Mouse (Mus musculus) MEL (cell line): ENCODE results near the gene Perp. TPM values are rescaled to one million over a fixed set of nuclear protein-coding genes. Genes with fewer than 3 reads are reported as not detected.

ENCODE experiments used
- DNase-seq: peaks from one replicate; pipeline ENCODE4 v3.0.0; 2011; ENCODE audit warnings: low read depth, low spot score
- H3K27ac ChIP-seq: 2 replicates; pipeline ENCODE4 v1.5.1; 2012; ENCODE audit warnings: low read depth, mild to moderate bottlenecking, control low read depth, low read length, moderate library complexity; ENCODE audit not compliant: control insufficient read depth
- H3K27me3 ChIP-seq, 2 experiments: fragments of 150-350 bp in 1 of 2; sonication (generic) in 1 of 2; 2 replicates each; pipeline ENCODE4 v1.6.1; 2012; ENCODE audit warnings: low read length in 2 of 2, mild to moderate bottlenecking in 2 of 2, improper control_type of control experiment in 1 of 2, moderate library complexity in 1 of 2; ENCODE audit not compliant: insufficient read depth in 2 of 2, control insufficient read depth in 1 of 2
- H3K36me3 ChIP-seq, 2 experiments: 2 replicates each; pipeline ENCODE4 v1.6.1; 2012 to 2014; ENCODE audit warnings: low read length in 2 of 2, improper control_type of control experiment in 1 of 2, inconsistent platforms in 1 of 2, mild to moderate bottlenecking in 1 of 2; ENCODE audit not compliant: insufficient read depth in 2 of 2, control insufficient read depth in 1 of 2
- H3K4me1 ChIP-seq, 2 experiments: fragments of 150-350 bp in 1 of 2; sonication (generic) in 1 of 2; 2 replicates each; pipeline ENCODE4 v1.6.1; 2012; ENCODE audit warnings: low read length in 2 of 2, improper control_type of control experiment in 1 of 2, mild to moderate bottlenecking in 1 of 2; ENCODE audit not compliant: insufficient read depth in 2 of 2, control insufficient read depth in 1 of 2
- H3K4me3 ChIP-seq, 2 experiments: fragments of 150-350 bp in 1 of 2; sonication (generic) in 1 of 2; 2 replicates each; pipeline ENCODE4 v1.5.1; 2012; ENCODE audit warnings: low read depth in 2 of 2, low read length in 2 of 2, mild to moderate bottlenecking in 2 of 2, moderate library complexity in 2 of 2, control low read depth in 1 of 2, improper control_type of control experiment in 1 of 2; ENCODE audit not compliant: control insufficient read depth in 1 of 2, insufficient read depth in 1 of 2
- H3K79me2 ChIP-seq: 2 replicates; pipeline ENCODE4 v1.6.1; 2012; ENCODE audit warnings: mild to moderate bottlenecking, low read length, moderate library complexity; ENCODE audit not compliant: control insufficient read depth, poor library complexity, insufficient read depth
- H3K9ac ChIP-seq: 2 replicates; pipeline ENCODE4 v1.6.1; 2012; ENCODE audit warnings: low read depth, mild to moderate bottlenecking, control low read depth, low read length, moderate library complexity; ENCODE audit not compliant: control insufficient read depth, poor library complexity, severe bottlenecking
- H3K9me3 ChIP-seq: fragments of 150-350 bp; sonication (generic); replicated peaks from 2 replicates; pipeline ENCODE4 v1.6.1; 2012; ENCODE audit warnings: mild to moderate bottlenecking, low read length, improper control_type of control experiment, moderate library complexity; ENCODE audit not compliant: insufficient read depth
- BHLHE40 ChIP-seq: IDR thresholded peaks from 2 replicates; pipeline ENCODE4 v1.6.1; 2012; ENCODE audit warnings: low read depth, mild to moderate bottlenecking, inconsistent platforms, low read length, improper control_type of control experiment, borderline replicate concordance
- CHD2 ChIP-seq: IDR thresholded peaks from 2 replicates; pipeline ENCODE4 v1.6.1; 2011; ENCODE audit warnings: low read length, improper control_type of control experiment
- CTCF ChIP-seq, 3 experiments: IDR thresholded peaks in 2 of 3; conservative IDR thresholded peaks in 1 of 3; 2 replicates each; pipeline ENCODE4 v1.5.1; 2011 to 2012; ENCODE audit warnings: low read length in 3 of 3, low read depth in 2 of 3, mild to moderate bottlenecking in 2 of 3, improper control_type of control experiment in 1 of 3, inconsistent platforms in 1 of 3, mixed read lengths in 1 of 3, moderate library complexity in 1 of 3; ENCODE audit not compliant: control insufficient read depth in 1 of 3, insufficient read depth in 1 of 3, poor library complexity in 1 of 3, severe bottlenecking in 1 of 3
- ETS1 ChIP-seq: IDR thresholded peaks from 2 replicates; pipeline ENCODE4 v1.6.1; 2012; ENCODE audit warnings: low read depth, mild to moderate bottlenecking, inconsistent platforms, low read length, improper control_type of control experiment, moderate library complexity
- GABPA ChIP-seq: IDR thresholded peaks from 2 replicates; pipeline ENCODE4 v1.6.1; 2012; ENCODE audit warnings: low read depth, mild to moderate bottlenecking, inconsistent platforms, low read length, improper control_type of control experiment, moderate library complexity
- HCFC1 ChIP-seq: IDR thresholded peaks from 2 replicates; pipeline ENCODE4 v1.6.1; 2012; ENCODE audit warnings: low read depth, mild to moderate bottlenecking, inconsistent platforms, low read length, improper control_type of control experiment, moderate library complexity
- JUND ChIP-seq: IDR thresholded peaks from 2 replicates; pipeline ENCODE4 v1.6.1; 2011; ENCODE audit warnings: low read depth, mild to moderate bottlenecking, improper control_type of control experiment, low read length
- KAT2A ChIP-seq: conservative IDR thresholded peaks from 2 replicates; pipeline ENCODE4 v1.6.1; 2012; ENCODE audit warnings: low read depth, low read length, improper control_type of control experiment, inconsistent platforms
- MAFK ChIP-seq: IDR thresholded peaks from 2 replicates; pipeline ENCODE4 v1.6.1; 2011; ENCODE audit warnings: low read depth, mild to moderate bottlenecking, low read length, improper control_type of control experiment, borderline replicate concordance
- MAZ ChIP-seq: IDR thresholded peaks from 2 replicates; pipeline ENCODE4 v1.6.1; 2012; ENCODE audit warnings: low read depth, mild to moderate bottlenecking, inconsistent platforms, low read length, improper control_type of control experiment
- NRF1 ChIP-seq: IDR thresholded peaks from 2 replicates; pipeline ENCODE4 v1.6.1; 2014; ENCODE audit warnings: low read depth, mild to moderate bottlenecking, inconsistent platforms, low read length, improper control_type of control experiment, moderate library complexity; ENCODE audit not compliant: poor library complexity, insufficient read depth, severe bottlenecking
- SMC3 ChIP-seq: IDR thresholded peaks from 2 replicates; pipeline ENCODE4 v1.6.1; 2011; ENCODE audit warnings: low read depth, low read length, improper control_type of control experiment
- TAL1 ChIP-seq: IDR thresholded peaks from 2 replicates; pipeline ENCODE4 v1.6.1; 2012; ENCODE audit warnings: mild to moderate bottlenecking, inconsistent platforms, low read length, moderate library complexity, mixed read lengths
- TBP ChIP-seq: IDR thresholded peaks from 2 replicates; pipeline ENCODE4 v1.8.0; 2011; ENCODE audit warnings: low read depth, low read length, improper control_type of control experiment
- ZC3H11A ChIP-seq: IDR thresholded peaks from 2 replicates; pipeline ENCODE4 v1.6.1; 2012; ENCODE audit warnings: low read depth, mild to moderate bottlenecking, inconsistent platforms, low read length, improper control_type of control experiment
- ZKSCAN1 ChIP-seq: IDR thresholded peaks from 2 replicates; pipeline ENCODE4 v1.6.1; 2012; ENCODE audit warnings: low read depth, mild to moderate bottlenecking, inconsistent platforms, low read length, improper control_type of control experiment, moderate library complexity
- ZMIZ1 ChIP-seq: IDR thresholded peaks from 2 replicates; pipeline ENCODE4 v1.6.1; 2012; ENCODE audit warnings: low read depth, mild to moderate bottlenecking, inconsistent platforms, low read length, improper control_type of control experiment, moderate library complexity
- ZNF384 ChIP-seq: IDR thresholded peaks from 2 replicates; pipeline ENCODE4 v1.6.1; 2012; ENCODE audit warnings: low read depth, mild to moderate bottlenecking, inconsistent platforms, low read length, improper control_type of control experiment
- polyA plus RNA-seq, 2 experiments: library from polyadenylated mRNA; stranded (reverse) in 1 of 2; unstranded in 1 of 2; fragments of >175 nt in 1 of 2; fragments of >200 nt in 1 of 2; gene quantifications; 2 replicates each; pipeline versions ENCODE4 v1.2.1 to v1.2.4; 2012; ENCODE audit warnings: low replicate concordance in 2 of 2, low read depth in 1 of 2; ENCODE audit not compliant: insufficient read length in 2 of 2, insufficient read depth in 1 of 2, missing spikeins in 1 of 2
- total RNA-seq: library from RNA; depleted of rRNA; stranded (reverse); fragments of 300-350 nt; gene quantifications from 2 replicates; pipeline ENCODE4 v1.2.3, GENCODE M21; 2012

The Perp gene
- total and polyA plus RNA-seq, 3 experiments, result not detected

GRCm38 (mm10) chr10:18827936-18828335 is 16.9 kb upstream of the Perp start:
- TF ChIP-seq CTCF (IDR thresholded peaks at IDR 0.05 in 2 of 3, conservative IDR thresholded peaks at IDR 0.05 in 1 of 3; ENCODE audit: control insufficient read depth in 1 of 3, insufficient read depth in 1 of 3, low read depth in 2 of 3, low read length in 3 of 3, poor library complexity in 1 of 3, severe bottlenecking in 1 of 3) (no peak), JUND (no peak), ZMIZ1 (no peak), ZKSCAN1 (no peak), HCFC1 (no peak), TAL1 (no peak), MAFK (no peak), TBP (no peak), SMC3 (no peak), BHLHE40 (no peak), ZC3H11A (no peak), GABPA (no peak), ZNF384 (no peak), ETS1 (no peak), CHD2 (no peak), MAZ (no peak)
- TF ChIP-seq, all 39 proteins: peak for 0
- no peak for DNase-seq
- H3K27ac ChIP-seq, result no peak overlapping the region

GRCm38 (mm10) chr10:18830359-18830758 is 14.5 kb upstream of the Perp start:
- Histone ChIP-seq H3K4me1 (no peaks in the 10 kb centered on the region), H3K79me2 (no peaks in the 10 kb centered on the region), H3K4me3 (no peak overlapping the region), H3K36me3 (no peaks in the 10 kb centered on the region), H3K27me3 (no peaks in the 10 kb centered on the region; a peak in 3 of 4 replicates), H3K9ac (no peak overlapping the region), H3K9me3 (no peaks in the 10 kb centered on the region), H3K27ac (no peak overlapping the region)
- TF ChIP-seq NRF1, result no peak
- TF ChIP-seq KAT2A, result no peak
- DNase-seq, result no peak

More at GRCm38 (mm10) chr10:18827936-18828335, 16.9 kb upstream of the Perp start:
- Histone ChIP-seq H3K4me1 (no peaks in the 10 kb centered on the region), H3K4me3 (no peak overlapping the region), H3K9me3 (no peaks in the 10 kb centered on the region), H3K27me3 (no peaks in the 10 kb centered on the region; a peak in 3 of 4 replicates), H3K79me2 (no peaks in the 10 kb centered on the region), H3K9ac (no peak overlapping the region), H3K36me3 (no peaks in the 10 kb centered on the region)
